Mouse (Mus musculus) heart, embryonic 11.5 days (tissue): ENCODE results near the gene Gm17606. TPM values are rescaled to one million over a fixed set of nuclear protein-coding genes. Genes with fewer than 3 reads are reported as not detected.
"Not testable (repeated sequence)": the region's sequence is repeated elsewhere in the genome, so short reads cannot be mapped to it uniquely, and the experiment has no call there.

ENCODE experiments used
- ATAC-seq: fragments of 200-750 bp; cut with Nextera tagmentation; replicated peaks from 2 replicates; pipeline ENCODE4 v1.8.0; 2017; ENCODE audit warnings: moderate library complexity; ENCODE audit not compliant: insufficient number of reproducible peaks, low FRiP score, low TSS enrichment
- H3K27ac ChIP-seq: fragments of 300-500 bp; sonication (generic); 2 replicates; pipeline ENCODE4 v1.5.1; 2014; ENCODE audit warnings: mild to moderate bottlenecking, low read depth, low read length
- H3K27me3 ChIP-seq: fragments of 300-500 bp; sonication (generic); 2 replicates; pipeline ENCODE4 v1.6.1; 2014; ENCODE audit warnings: mild to moderate bottlenecking, low read length, mixed read lengths; ENCODE audit not compliant: control insufficient read depth, insufficient read depth
- H3K36me3 ChIP-seq: fragments of 300-500 bp; sonication (generic); 2 replicates; pipeline ENCODE4 v1.6.1; 2014; ENCODE audit warnings: mild to moderate bottlenecking, low read length, moderate library complexity, mixed read lengths; ENCODE audit not compliant: control insufficient read depth, insufficient read depth
- H3K4me1 ChIP-seq: fragments of 300-500 bp; sonication (generic); 2 replicates; pipeline ENCODE4 v1.6.1; 2014; ENCODE audit warnings: low read length; ENCODE audit not compliant: control insufficient read depth, insufficient read depth
- H3K4me2 ChIP-seq: fragments of 300-500 bp; sonication (generic); 2 replicates; pipeline ENCODE4 v1.6.1; 2014; ENCODE audit warnings: mild to moderate bottlenecking, moderate library complexity
- H3K4me3 ChIP-seq: fragments of 300-500 bp; sonication (generic); 2 replicates; pipeline ENCODE4 v1.5.1; 2014; ENCODE audit warnings: low read depth, low read length
- H3K9ac ChIP-seq: fragments of 300-500 bp; sonication (generic); 2 replicates; pipeline ENCODE4 v1.6.1; 2014; ENCODE audit warnings: mild to moderate bottlenecking, low read depth, low read length, moderate library complexity
- H3K9me3 ChIP-seq: fragments of 300-500 bp; sonication (generic); replicated peaks from 2 replicates; pipeline ENCODE4 v1.6.1; 2016; ENCODE audit warnings: low read length; ENCODE audit not compliant: control insufficient read depth
- whole genome bisulfite sequencing: fragments of 180-500 bp; shearing (Covaris S2); extraction: QIAGEN DNeasy Blood & Tissue Kit; methylation state at CpG from one replicate; pipeline ENCODE4 v1.1.7; 2014; ENCODE audit not compliant: insufficient replicate concordance; 5-methylcytosine and 5-hydroxymethylcytosine counted together
- polyA plus RNA-seq: library from polyadenylated mRNA; unstranded; fragments of >200 nt; fragmentation: Nextera tagmentation; extraction: Ambion mirVana; gene quantifications from 2 replicates; pipeline ENCODE4 v1.2.1, GENCODE M21; 2014

The Gm17606 gene
- polyA plus RNA-seq, 1 experiment from 2014 or later: not detected

GRCm38 (mm10) chr14:54603038-54603654 lies 37.6 kb upstream of the Gm17606 start:
- WGBS: 1% methylated on average over 46 of the region's 46 CpGs
- H3K4me1 ChIP-seq: peaks cover 2% of the 10 kb centered on the region; the same call in 1 of the 2 replicates
- no peaks in the 10 kb centered on the region for H3K27me3 ChIP-seq
- H3K4me3 ChIP-seq: peak overlapping the region; percentile 66
- ATAC-seq: peak; percentile 99
- H3K36me3 ChIP-seq: no peaks in the 10 kb centered on the region
- H3K9me3 ChIP-seq: no peaks in the 10 kb centered on the region
- H3K4me2 ChIP-seq: peak overlapping the region; percentile 61
- peak overlapping the region; percentile 89 for H3K27ac ChIP-seq
- peak overlapping the region; percentile 86 for H3K9ac ChIP-seq

DNA sequence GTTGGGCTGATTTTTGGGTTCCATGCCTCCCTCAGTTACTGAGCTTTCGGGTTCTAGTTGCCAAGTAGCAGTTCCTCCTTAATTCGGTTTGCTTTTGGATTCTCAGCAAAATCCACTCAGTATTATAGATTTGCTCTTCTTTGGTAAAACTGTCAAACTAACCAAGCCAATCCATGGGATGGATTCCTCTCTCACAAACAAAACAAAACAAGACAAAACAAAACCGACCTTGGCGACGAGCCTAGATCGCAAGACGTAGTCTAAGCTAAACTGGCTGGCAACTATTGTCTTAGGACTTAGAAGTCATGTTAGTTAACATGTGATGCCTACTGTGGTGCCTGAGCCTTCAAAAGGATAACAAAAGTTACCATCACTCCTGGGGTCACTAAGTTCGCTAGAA lies 37.1 kb upstream of the Gm17606 start:
- Histone ChIP-seq H3K4me1 (peaks cover 2% of the 10 kb centered on the region; the same call in 1 of the 2 replicates), H3K27me3 (no peaks in the 10 kb centered on the region), H3K4me2 (peak overlapping the region; percentile 61), H3K9me3 (no peaks in the 10 kb centered on the region), H3K9ac (0 out of 2 replicates have a peak overlapping the region, but pooled peaks have one; percentile 29), H3K27ac (peak overlapping the region; percentile 89), H3K4me3 (peak overlapping the region; percentile 66), H3K36me3 (no peaks in the 10 kb centered on the region)
- no peak for ATAC-seq
- WGBS: 81% methylated on average over 8 of the region's 8 CpGs

DNA sequence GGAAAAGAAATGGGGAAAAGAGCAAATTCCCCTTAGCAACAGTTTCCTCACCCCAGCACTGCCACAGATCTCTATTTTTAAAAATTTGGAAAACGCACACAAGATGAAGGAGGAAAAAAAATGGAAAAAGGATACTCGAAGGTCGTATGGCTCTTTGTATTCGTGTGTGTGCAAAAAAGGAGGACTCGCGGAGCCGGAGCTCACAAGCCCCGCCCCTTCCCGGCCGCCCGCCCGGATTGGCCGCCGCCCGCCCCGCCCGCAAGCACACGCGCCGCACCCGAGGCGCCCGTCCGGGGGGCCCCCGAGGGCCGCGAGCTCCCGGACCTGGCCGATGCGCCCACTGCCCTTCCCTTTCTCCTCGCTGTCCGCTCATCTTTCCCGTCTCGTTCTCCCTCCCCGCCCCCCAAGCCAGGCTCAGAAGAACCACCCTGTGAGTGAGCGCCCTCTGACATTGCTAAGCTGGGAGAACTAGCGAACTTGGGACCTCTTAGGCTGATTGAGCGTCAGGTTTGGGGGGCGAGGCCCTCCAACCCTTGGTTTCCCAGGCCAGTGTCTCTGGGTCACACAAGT lies 34.9 kb upstream of the Gm17606 start, which contains the start of gene 4931414P19Rik:
Gene 4931414P19Rik (minus strand): TSS at position 242 of the 570 bp plus-strand sequence.
- Histone ChIP-seq H3K9ac (peak within 1 kb of the TSS; percentile 77), H3K4me1 (peaks cover 2% of the 10 kb centered on the region; the same call in 1 of the 2 replicates), H3K4me2 (peak within 1 kb of the TSS; percentile 70), H3K9me3 (no peaks in the 10 kb centered on the region), H3K27me3 (no peaks in the 10 kb centered on the region), H3K36me3 (no peaks in the 10 kb centered on the region), H3K27ac (peak within 1 kb of the TSS; percentile 70), H3K4me3 (peak within 1 kb of the TSS; percentile 48)
- WGBS: 0% methylated on average over 37 of the region's 39 CpGs
- peak; percentile 44; the same call in 1 of the 2 replicates for ATAC-seq

GRCm38 (mm10) chr14:54607226-54607625 lies 33.5 kb upstream of the Gm17606 start:
- Histone ChIP-seq H3K9ac (no peak overlapping the region), H3K27ac (no peak overlapping the region), H3K4me1 (peaks cover 2% of the 10 kb centered on the region; the same call in 1 of the 2 replicates), H3K4me2 (no peak overlapping the region), H3K9me3 (no peaks in the 10 kb centered on the region), H3K36me3 (no peaks in the 10 kb centered on the region), H3K4me3 (no peak overlapping the region), H3K27me3 (no peaks in the 10 kb centered on the region)
- no peak for ATAC-seq
- WGBS: 61% methylated on average over 8 of the region's 8 CpGs

DNA sequence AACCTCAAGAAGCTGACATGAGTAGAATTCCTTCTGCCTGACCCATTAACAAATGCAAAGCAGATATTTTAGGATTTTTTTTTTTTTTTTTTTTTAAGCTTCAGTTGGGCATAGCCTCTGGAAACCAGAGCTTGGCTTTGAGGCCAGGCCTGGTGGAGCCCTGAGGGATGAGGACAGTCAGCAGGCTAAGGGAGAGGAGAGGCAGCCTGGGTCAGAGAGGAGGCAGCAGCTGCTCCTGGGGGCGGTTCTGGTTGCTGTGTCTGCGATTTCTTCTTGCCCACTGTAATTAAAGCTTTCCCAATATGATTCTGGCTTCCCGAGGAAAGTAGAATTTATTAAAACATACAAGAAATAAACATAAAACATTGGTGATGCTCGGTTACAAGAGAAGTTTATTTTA lies 31.5 kb upstream of the Gm17606 start:
- no peak overlapping the region for H3K9ac ChIP-seq
- WGBS: 74% methylated on average over 4 of the region's 4 CpGs
- H3K4me1 ChIP-seq: 0 out of 2 replicates have a peak, but pooled peaks cover 2% of the 10 kb centered on the region
- no peaks in the 10 kb centered on the region for H3K36me3 ChIP-seq
- no peak overlapping the region for H3K27ac ChIP-seq
- H3K4me3 ChIP-seq: no peak overlapping the region
- ATAC-seq: no peak
- H3K27me3 ChIP-seq: no peaks in the 10 kb centered on the region
- H3K9me3 ChIP-seq: no peaks in the 10 kb centered on the region
- H3K4me2 ChIP-seq: no peak overlapping the region

DNA sequence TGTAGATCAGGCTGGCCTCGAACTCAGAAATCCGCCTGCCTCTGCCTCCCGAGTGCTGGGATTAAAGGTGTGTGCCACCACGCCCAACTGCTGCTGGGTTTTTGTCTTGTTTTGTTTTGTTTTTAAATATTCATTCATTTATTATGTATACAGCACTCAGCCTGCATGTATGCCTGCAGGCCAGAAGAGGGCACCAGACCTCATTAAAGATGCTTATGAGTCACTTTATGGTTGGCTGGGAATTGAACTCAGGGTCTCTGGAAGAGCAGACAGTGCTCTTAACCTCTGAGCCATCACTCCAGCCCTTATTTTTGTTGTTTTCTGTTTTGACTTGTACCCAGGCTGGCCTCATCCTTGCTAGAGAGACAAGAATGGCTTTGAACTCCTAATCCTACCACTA lies 30.8 kb upstream of the Gm17606 start:
- no peak overlapping the region for H3K4me3 ChIP-seq
- 75% methylated on average over 4 of the region's 4 CpGs for WGBS
- no peak overlapping the region for H3K4me2 ChIP-seq

DNA sequence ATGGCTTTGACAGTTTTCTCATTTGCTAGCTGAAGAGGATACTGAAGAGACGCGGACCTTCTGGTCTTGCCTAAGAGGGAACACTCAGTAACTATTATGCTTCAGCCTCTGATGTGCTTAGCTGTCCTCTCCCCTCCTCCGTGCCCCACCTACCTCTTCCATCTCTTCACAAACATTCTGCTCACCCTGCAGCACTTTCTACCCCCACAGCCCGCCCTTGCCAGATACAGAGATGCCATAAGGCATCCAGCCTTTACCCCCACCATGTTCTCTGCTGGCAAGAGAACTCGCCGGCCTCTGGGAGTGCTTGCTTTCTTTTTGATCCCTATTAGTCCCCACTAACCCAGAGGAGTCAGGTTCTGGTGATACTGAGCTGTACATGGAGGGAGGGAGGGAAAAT lies 30.1 kb upstream of the Gm17606 start:
- H3K27me3 ChIP-seq: no peaks in the 10 kb centered on the region
- no peak overlapping the region for H3K4me2 ChIP-seq
- no peak for ATAC-seq
- H3K9me3 ChIP-seq: no peaks in the 10 kb centered on the region
- no peak overlapping the region for H3K27ac ChIP-seq
- no peak overlapping the region for H3K4me3 ChIP-seq
- 75% methylated on average over 6 of the region's 6 CpGs for WGBS
- no peaks in the 10 kb centered on the region for H3K4me1 ChIP-seq
- no peak overlapping the region for H3K9ac ChIP-seq
- H3K36me3 ChIP-seq: no peaks in the 10 kb centered on the region

More for the DNA sequence above, 30.8 kb upstream of the Gm17606 start:
- no peaks in the 10 kb centered on the region for H3K27me3 ChIP-seq
- no peak overlapping the region for H3K9ac ChIP-seq
- 0 out of 2 replicates have a peak, but pooled peaks cover 2% of the 10 kb centered on the region for H3K4me1 ChIP-seq
- no peak for ATAC-seq
- H3K27ac ChIP-seq: no peak overlapping the region
- no peaks in the 10 kb centered on the region for H3K36me3 ChIP-seq
- no peaks in the 10 kb centered on the region for H3K9me3 ChIP-seq

DNA sequence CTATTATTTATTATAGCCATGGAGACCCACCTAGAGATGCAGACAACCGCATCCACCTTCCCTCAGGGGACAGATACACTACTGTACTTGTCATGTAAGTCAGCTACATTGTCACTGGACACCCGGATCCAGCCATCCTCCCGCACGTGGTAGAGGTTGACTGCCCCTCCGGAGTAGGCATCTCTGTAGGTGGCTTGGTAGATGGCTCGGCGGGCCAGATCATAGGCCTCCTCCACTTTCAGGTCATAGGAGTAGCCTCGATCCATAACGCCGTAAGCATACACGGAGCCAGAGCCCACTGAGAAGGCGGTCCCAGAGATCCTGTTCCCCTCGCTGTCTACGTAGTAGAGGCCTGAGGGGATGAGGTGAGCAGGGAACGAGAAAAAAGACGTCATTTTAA lies 26.6 kb upstream of the Gm17606 start:
- H3K4me2 ChIP-seq, H3K36me3 ChIP-seq, H3K4me3 ChIP-seq, H3K27me3 ChIP-seq, ATAC-seq, H3K27ac ChIP-seq, H3K9ac ChIP-seq, H3K4me1 ChIP-seq, H3K9me3 ChIP-seq: not testable (repeated sequence)
- WGBS: 93% methylated on average over 16 of the region's 16 CpGs
